Mouse (Mus musculus) CH12.LX (cell line): Measurements from ENCODE around the gene Itpr1. TPM values are rescaled to one million over a fixed set of nuclear protein-coding genes. Genes with fewer than 3 reads are reported as not detected.

Experiments
- DNase-seq: peaks from one replicate; pipeline ENCODE4 v3.0.0-alpha.2; 2013; ENCODE audit errors: extremely low read depth
- H3K27ac ChIP-seq: 2 replicates; pipeline ENCODE4 v1.5.1; 2012; ENCODE audit warnings: low read depth, mild to moderate bottlenecking, control low read depth, moderate library complexity; ENCODE audit not compliant: insufficient read depth
- H3K27me3 ChIP-seq: replicated peaks from 2 replicates; pipeline ENCODE3; 2012; ENCODE audit warnings: inconsistent platforms
- H3K36me3 ChIP-seq, 2 experiments: replicated peaks in 1 of 2; 2 replicates each; pipeline versions ENCODE3 to v1.6.1; 2012; ENCODE audit warnings: inconsistent platforms in 1 of 2, low read length in 1 of 2, mild to moderate bottlenecking in 1 of 2, mixed read lengths in 1 of 2, moderate library complexity in 1 of 2; ENCODE audit not compliant: control insufficient read depth in 1 of 2, insufficient read depth in 1 of 2
- H3K4me1 ChIP-seq, 2 experiments: 2 replicates each; pipeline ENCODE4 v1.6.1; 2012; ENCODE audit warnings: inconsistent platforms in 1 of 2, moderate library complexity in 1 of 2; ENCODE audit not compliant: insufficient read depth in 2 of 2, control insufficient read depth in 1 of 2
- H3K4me2 ChIP-seq: 2 replicates; pipeline ENCODE4 v1.6.1; 2012; ENCODE audit warnings: low read depth, mild to moderate bottlenecking, control low read depth; ENCODE audit not compliant: poor library complexity, insufficient read depth, severe bottlenecking
- H3K4me3 ChIP-seq, 3 experiments: fragments of 150-350 bp in 1 of 3; sonication (generic) in 1 of 3; replicated peaks in 1 of 3; 2 replicates each; pipeline versions ENCODE3 to v1.5.1; 2011 to 2012; ENCODE audit warnings: low read depth in 2 of 3, low read length in 2 of 3, mild to moderate bottlenecking in 2 of 3, moderate library complexity in 2 of 3, control low read depth in 1 of 3, improper control_type of control experiment in 1 of 3, inconsistent platforms in 1 of 3, mixed read lengths in 1 of 3; ENCODE audit not compliant: poor library complexity in 1 of 3
- H3K79me2 ChIP-seq: replicated peaks from 2 replicates; pipeline ENCODE4 v1.6.1; 2012; ENCODE audit warnings: mild to moderate bottlenecking, moderate library complexity; ENCODE audit not compliant: control insufficient read depth, poor library complexity, insufficient read depth, severe bottlenecking; ENCODE audit errors: extremely low read depth
- H3K9ac ChIP-seq: 2 replicates; pipeline ENCODE4 v1.6.1; 2012; ENCODE audit warnings: low read depth, mild to moderate bottlenecking, control low read depth, moderate library complexity; ENCODE audit not compliant: insufficient read depth
- H3K9me3 ChIP-seq: replicated peaks from 2 replicates; pipeline ENCODE3; 2012; ENCODE audit warnings: low read length, inconsistent platforms, mixed read lengths
- BHLHE40 ChIP-seq: IDR thresholded peaks from 2 replicates; pipeline ENCODE4 v1.6.1; 2011; ENCODE audit warnings: mild to moderate bottlenecking, low read depth, low read length, improper control_type of control experiment
- CTCF ChIP-seq, 2 experiments: IDR thresholded peaks in 1 of 2; conservative IDR thresholded peaks in 1 of 2; 2 replicates each; pipeline ENCODE4 v1.5.1; 2011 to 2012; ENCODE audit warnings: low read depth in 2 of 2, low read length in 2 of 2, improper control_type of control experiment in 1 of 2, inconsistent platforms in 1 of 2, mild to moderate bottlenecking in 1 of 2, moderate library complexity in 1 of 2
- ETS1 ChIP-seq: conservative IDR thresholded peaks from 2 replicates; pipeline ENCODE4 v1.6.1; 2012; ENCODE audit warnings: low read depth, mild to moderate bottlenecking, inconsistent platforms, low read length, improper control_type of control experiment, moderate library complexity
- IRF4 ChIP-seq: IDR thresholded peaks from 2 replicates; pipeline ENCODE4 v1.6.1; 2014; ENCODE audit warnings: low read depth, mild to moderate bottlenecking, inconsistent platforms, low read length, improper control_type of control experiment
- JUND ChIP-seq: conservative IDR thresholded peaks from 2 replicates; pipeline ENCODE4 v1.6.1; 2011; ENCODE audit warnings: low read depth, low read length, improper control_type of control experiment
- MAZ ChIP-seq: IDR thresholded peaks from 2 replicates; pipeline ENCODE4 v1.6.1; 2012; ENCODE audit warnings: low read depth, mild to moderate bottlenecking, inconsistent platforms, low read length, improper control_type of control experiment, moderate library complexity
- MYC ChIP-seq: IDR thresholded peaks from 2 replicates; pipeline ENCODE4 v1.6.1; 2011; ENCODE audit warnings: low read depth, mild to moderate bottlenecking, improper control_type of control experiment, low read length
- PAX5 ChIP-seq: IDR thresholded peaks from 2 replicates; pipeline ENCODE4 v1.6.1; 2012; ENCODE audit warnings: low read length, inconsistent platforms, mixed read lengths
- POLR2A ChIP-seq: IDR thresholded peaks from 2 replicates; pipeline ENCODE4 v1.6.1; 2011; ENCODE audit warnings: low read depth, mild to moderate bottlenecking, improper control_type of control experiment, low read length
- RCOR1 ChIP-seq: conservative IDR thresholded peaks from 2 replicates; pipeline ENCODE4 v1.6.1; 2012; ENCODE audit warnings: low read depth, mild to moderate bottlenecking, inconsistent platforms, low read length, improper control_type of control experiment
- SIN3A ChIP-seq: IDR thresholded peaks from 2 replicates; pipeline ENCODE4 v1.6.1; 2012; ENCODE audit warnings: low read length, improper control_type of control experiment, inconsistent platforms
- TBP ChIP-seq: conservative IDR thresholded peaks from 2 replicates; pipeline ENCODE4 v1.6.1; 2011; ENCODE audit warnings: low read depth, low read length, improper control_type of control experiment
- TCF12 ChIP-seq: IDR thresholded peaks from 2 replicates; pipeline ENCODE4 v1.6.1; 2014; ENCODE audit warnings: low read depth, mild to moderate bottlenecking, inconsistent platforms, low read length, improper control_type of control experiment
- UBTF ChIP-seq: IDR thresholded peaks from 2 replicates; pipeline ENCODE4 v1.6.1; 2012; ENCODE audit warnings: low read depth, mild to moderate bottlenecking, inconsistent platforms, low read length, improper control_type of control experiment, moderate library complexity
- USF1 ChIP-seq: IDR thresholded peaks from 2 replicates; pipeline ENCODE4 v1.6.1; 2014; ENCODE audit warnings: low read depth, mild to moderate bottlenecking, inconsistent platforms, low read length, improper control_type of control experiment
- ZC3H11A ChIP-seq: IDR thresholded peaks from 2 replicates; pipeline ENCODE4 v1.6.1; 2012; ENCODE audit warnings: low read depth, mild to moderate bottlenecking, inconsistent platforms, low read length, improper control_type of control experiment
- ZMIZ1 ChIP-seq: IDR thresholded peaks from 2 replicates; pipeline ENCODE4 v1.6.1; 2012; ENCODE audit warnings: low read depth, mild to moderate bottlenecking, inconsistent platforms, low read length, improper control_type of control experiment
- dilution Hi-C: fragments of 300-500 bp; cut with MboI; formaldehyde crosslinking; loops from 2 replicates; pipeline ENCODE4 v1.14.3; 2020; ENCODE audit warnings: low sequenced_read_pairs; ENCODE audit not compliant: extremely low pct_unique_long_range_greater_than_20kb, extremely low pct_ligation_motif_present
- in situ Hi-C: fragments of 300-500 bp; cut with MboI; formaldehyde crosslinking; loops from 3 replicates; pipeline ENCODE4 v1.14.3; 2019; ENCODE audit warnings: low sequenced_read_pairs, low pct_ligation_motif_present, low pct_unique_long_range_greater_than_20kb, mixed read lengths
- polyA plus RNA-seq: library from polyadenylated mRNA; unstranded; fragments of >175 nt; gene quantifications from 2 replicates; pipeline ENCODE4 v1.2.1, GENCODE M21; 2012; ENCODE audit warnings: low read depth; ENCODE audit not compliant: insufficient read length
- total RNA-seq, 2 experiments: library from RNA; depleted of rRNA; stranded (reverse); fragments of 300-350 nt in 1 of 2; fragments of >200 nt in 1 of 2; gene quantifications; 2 replicates each; pipeline ENCODE4 v1.2.3; 2012 to 2014

The Itpr1 gene
- total and polyA plus RNA-seq, 3 experiments: 42.8 to 73.1 (median 53.4) TPM

GRCm38 (mm10) chr6:108434816-108435215 lies 221.9 kb downstream of the Itpr1 start:
- DNase-seq: no peak
- in situ Hi-C loops: loop anchor here (10.0 kb wide), 1 partner anchor 310 kb away; no protein-coding TSS in a partner anchor
- no peak overlapping the region for H3K27ac ChIP-seq
- H3K36me3 ChIP-seq: peaks cover 28 to 81% of the 10 kb centered on the region in 2 experiments
- no peak for TF ChIP-seq JUND
- TF ChIP-seq MAZ: no peak
- no peak for TF ChIP-seq USF1
- no peak for TF ChIP-seq UBTF
- no peaks in the 10 kb centered on the region for H3K27me3 ChIP-seq
- dilution Hi-C loops: no loop called here
- H3K79me2 ChIP-seq: no peaks in the 10 kb centered on the region
- no peak overlapping the region for H3K4me2 ChIP-seq
- H3K9ac ChIP-seq: no peak overlapping the region
- H3K4me3 ChIP-seq: no peak overlapping the region
- H3K4me1 ChIP-seq: peaks cover 2 to 27% of the 10 kb centered on the region in 2 experiments; a peak in 2 of 4 replicates
- H3K9me3 ChIP-seq: peaks cover 2% of the 10 kb centered on the region

GRCm38 (mm10) chr6:108435467-108435866 lies 222.6 kb downstream of the Itpr1 start:
- H3K36me3 ChIP-seq: peaks cover 33 to 81% of the 10 kb centered on the region in 2 experiments
- TF ChIP-seq TCF12 (no peak), RCOR1 (no peak), SIN3A (no peak), POLR2A (no peak), PAX5 (no peak), ZMIZ1 (no peak), MAZ (no peak), IRF4 (no peak), ETS1 (no peak), UBTF (no peak), CTCF (conservative IDR thresholded peaks at IDR 0.05 in 1 of 2, IDR thresholded peaks at IDR 0.05 in 1 of 2; ENCODE audit: low read depth in 2 of 2, low read length in 2 of 2) (no peak)

GRCm38 (mm10) chr6:108436608-108437007 lies 223.7 kb downstream of the Itpr1 start:
- peaks cover 0 to 13% of the 10 kb centered on the region in 2 experiments; a peak in 1 of 4 replicates for H3K4me1 ChIP-seq
- in situ Hi-C loops: loop anchor here (10.0 kb wide), 1 partner anchor 308 kb away; no protein-coding TSS in a partner anchor
- H3K27me3 ChIP-seq: no peaks in the 10 kb centered on the region
- peaks cover 9% of the 10 kb centered on the region for H3K9me3 ChIP-seq
- no peak for TF ChIP-seq BHLHE40
- no peak for TF ChIP-seq ZC3H11A
- no peak for TF ChIP-seq TBP
- no peak for TF ChIP-seq IRF4
- no peak for TF ChIP-seq MYC
- no peak for TF ChIP-seq TCF12
- no peak overlapping the region for H3K9ac ChIP-seq
- H3K4me3 ChIP-seq: no peak overlapping the region
- no peak overlapping the region for H3K4me2 ChIP-seq
- dilution Hi-C loops: no loop called here
- H3K27ac ChIP-seq: no peak overlapping the region
- H3K36me3 ChIP-seq: peaks cover 29 to 80% of the 10 kb centered on the region in 2 experiments
- DNase-seq: no peak
- H3K79me2 ChIP-seq: no peaks in the 10 kb centered on the region

More at GRCm38 (mm10) chr6:108435467-108435866, 222.6 kb downstream of the Itpr1 start:
- Histone ChIP-seq H3K27me3 (no peaks in the 10 kb centered on the region), H3K4me1 (peaks cover 2 to 25% of the 10 kb centered on the region in 2 experiments; a peak in 2 of 4 replicates), H3K9ac (no peak overlapping the region), H3K4me2 (no peak overlapping the region), H3K27ac (no peak overlapping the region), H3K4me3 (no peak overlapping the region), H3K79me2 (no peaks in the 10 kb centered on the region), H3K9me3 (peaks cover 5% of the 10 kb centered on the region)
- in situ Hi-C loops: loop anchor here (10.0 kb wide), 1 partner anchor 309 kb away; no protein-coding TSS in a partner anchor
- dilution Hi-C loops: no loop called here
- no peak for DNase-seq
